Mouse (Mus musculus) CH12.LX (cell line): ENCODE results near the gene Pdzd3. TPM values are rescaled to one million over a fixed set of nuclear protein-coding genes. Genes with fewer than 3 reads are reported as not detected.

Source experiments
- DNase-seq: peaks from one replicate; pipeline ENCODE4 v3.0.0-alpha.2; 2013; ENCODE audit errors: extremely low read depth
- H3K27ac ChIP-seq: 2 replicates; pipeline ENCODE4 v1.5.1; 2012; ENCODE audit warnings: low read depth, mild to moderate bottlenecking, control low read depth, moderate library complexity; ENCODE audit not compliant: insufficient read depth
- H3K27me3 ChIP-seq: replicated peaks from 2 replicates; pipeline ENCODE3; 2012; ENCODE audit warnings: inconsistent platforms
- H3K36me3 ChIP-seq, 2 experiments: replicated peaks in 1 of 2; 2 replicates each; pipeline versions ENCODE3 to v1.6.1; 2012; ENCODE audit warnings: inconsistent platforms in 1 of 2, low read length in 1 of 2, mild to moderate bottlenecking in 1 of 2, mixed read lengths in 1 of 2, moderate library complexity in 1 of 2; ENCODE audit not compliant: control insufficient read depth in 1 of 2, insufficient read depth in 1 of 2
- H3K4me1 ChIP-seq, 2 experiments: 2 replicates each; pipeline ENCODE4 v1.6.1; 2012; ENCODE audit warnings: inconsistent platforms in 1 of 2, moderate library complexity in 1 of 2; ENCODE audit not compliant: insufficient read depth in 2 of 2, control insufficient read depth in 1 of 2
- H3K4me2 ChIP-seq: 2 replicates; pipeline ENCODE4 v1.6.1; 2012; ENCODE audit warnings: low read depth, mild to moderate bottlenecking, control low read depth; ENCODE audit not compliant: poor library complexity, insufficient read depth, severe bottlenecking
- H3K4me3 ChIP-seq, 3 experiments: fragments of 150-350 bp in 1 of 3; sonication (generic) in 1 of 3; replicated peaks in 1 of 3; 2 replicates each; pipeline versions ENCODE3 to v1.5.1; 2011 to 2012; ENCODE audit warnings: low read depth in 2 of 3, low read length in 2 of 3, mild to moderate bottlenecking in 2 of 3, moderate library complexity in 2 of 3, control low read depth in 1 of 3, improper control_type of control experiment in 1 of 3, inconsistent platforms in 1 of 3, mixed read lengths in 1 of 3; ENCODE audit not compliant: poor library complexity in 1 of 3
- H3K79me2 ChIP-seq: replicated peaks from 2 replicates; pipeline ENCODE4 v1.6.1; 2012; ENCODE audit warnings: mild to moderate bottlenecking, moderate library complexity; ENCODE audit not compliant: control insufficient read depth, poor library complexity, insufficient read depth, severe bottlenecking; ENCODE audit errors: extremely low read depth
- H3K9ac ChIP-seq: 2 replicates; pipeline ENCODE4 v1.6.1; 2012; ENCODE audit warnings: low read depth, mild to moderate bottlenecking, control low read depth, moderate library complexity; ENCODE audit not compliant: insufficient read depth
- H3K9me3 ChIP-seq: replicated peaks from 2 replicates; pipeline ENCODE3; 2012; ENCODE audit warnings: low read length, inconsistent platforms, mixed read lengths
- BHLHE40 ChIP-seq: IDR thresholded peaks from 2 replicates; pipeline ENCODE4 v1.6.1; 2011; ENCODE audit warnings: mild to moderate bottlenecking, low read depth, low read length, improper control_type of control experiment
- CHD1 ChIP-seq: IDR thresholded peaks from 2 replicates; pipeline ENCODE4 v1.6.1; 2012; ENCODE audit warnings: low read depth, low read length, improper control_type of control experiment, inconsistent platforms
- CTCF ChIP-seq, 2 experiments: IDR thresholded peaks in 1 of 2; conservative IDR thresholded peaks in 1 of 2; 2 replicates each; pipeline ENCODE4 v1.5.1; 2011 to 2012; ENCODE audit warnings: low read depth in 2 of 2, low read length in 2 of 2, improper control_type of control experiment in 1 of 2, inconsistent platforms in 1 of 2, mild to moderate bottlenecking in 1 of 2, moderate library complexity in 1 of 2
- E2F4 ChIP-seq: IDR thresholded peaks from 2 replicates; pipeline ENCODE4 v1.6.1; 2011; ENCODE audit warnings: low read depth, low read length, improper control_type of control experiment; ENCODE audit not compliant: insufficient replicate concordance
- ELF1 ChIP-seq: IDR thresholded peaks from 2 replicates; pipeline ENCODE4 v1.6.1; 2014; ENCODE audit warnings: low read depth, mild to moderate bottlenecking, inconsistent platforms, low read length, improper control_type of control experiment
- EP300 ChIP-seq: IDR thresholded peaks from 2 replicates; pipeline ENCODE4 v1.6.1; 2011; ENCODE audit warnings: low read length, improper control_type of control experiment
- GABPA ChIP-seq: IDR thresholded peaks from 2 replicates; pipeline ENCODE4 v1.6.1; 2012; ENCODE audit warnings: low read depth, low read length, improper control_type of control experiment, inconsistent platforms; ENCODE audit not compliant: insufficient replicate concordance
- HCFC1 ChIP-seq: IDR thresholded peaks from 2 replicates; pipeline ENCODE4 v1.6.1; 2012; ENCODE audit warnings: low read depth, mild to moderate bottlenecking, inconsistent platforms, low read length, improper control_type of control experiment
- JUND ChIP-seq: conservative IDR thresholded peaks from 2 replicates; pipeline ENCODE4 v1.6.1; 2011; ENCODE audit warnings: low read depth, low read length, improper control_type of control experiment
- KAT2A ChIP-seq: IDR thresholded peaks from 2 replicates; pipeline ENCODE4 v1.6.1; 2012; ENCODE audit warnings: low read length, improper control_type of control experiment, inconsistent platforms; ENCODE audit not compliant: insufficient replicate concordance
- MAFK ChIP-seq: IDR thresholded peaks from 2 replicates; pipeline ENCODE4 v1.6.1; 2011; ENCODE audit warnings: low read length, improper control_type of control experiment; ENCODE audit not compliant: insufficient replicate concordance
- MAZ ChIP-seq: IDR thresholded peaks from 2 replicates; pipeline ENCODE4 v1.6.1; 2012; ENCODE audit warnings: low read depth, mild to moderate bottlenecking, inconsistent platforms, low read length, improper control_type of control experiment, moderate library complexity
- MXI1 ChIP-seq: IDR thresholded peaks from 2 replicates; pipeline ENCODE4 v1.6.1; 2011; ENCODE audit warnings: mild to moderate bottlenecking, low read depth, low read length, improper control_type of control experiment
- MYC ChIP-seq: IDR thresholded peaks from 2 replicates; pipeline ENCODE4 v1.6.1; 2011; ENCODE audit warnings: low read depth, mild to moderate bottlenecking, improper control_type of control experiment, low read length
- NELFE ChIP-seq: IDR thresholded peaks from 2 replicates; pipeline ENCODE4 v1.6.1; 2011; ENCODE audit warnings: low read depth, low read length, improper control_type of control experiment
- POLR2A ChIP-seq: IDR thresholded peaks from 2 replicates; pipeline ENCODE4 v1.6.1; 2011; ENCODE audit warnings: low read depth, mild to moderate bottlenecking, improper control_type of control experiment, low read length
- SIN3A ChIP-seq: IDR thresholded peaks from 2 replicates; pipeline ENCODE4 v1.6.1; 2012; ENCODE audit warnings: low read length, improper control_type of control experiment, inconsistent platforms
- SMC3 ChIP-seq: IDR thresholded peaks from 2 replicates; pipeline ENCODE4 v1.6.1; 2011; ENCODE audit warnings: low read depth, low read length, improper control_type of control experiment
- TBP ChIP-seq: conservative IDR thresholded peaks from 2 replicates; pipeline ENCODE4 v1.6.1; 2011; ENCODE audit warnings: low read depth, low read length, improper control_type of control experiment
- UBTF ChIP-seq: IDR thresholded peaks from 2 replicates; pipeline ENCODE4 v1.6.1; 2012; ENCODE audit warnings: low read depth, mild to moderate bottlenecking, inconsistent platforms, low read length, improper control_type of control experiment, moderate library complexity
- USF2 ChIP-seq: conservative IDR thresholded peaks from 2 replicates; pipeline ENCODE4 v1.6.1; 2011; ENCODE audit warnings: low read depth, low read length, improper control_type of control experiment
- ZNF384 ChIP-seq: IDR thresholded peaks from 2 replicates; pipeline ENCODE4 v1.6.1; 2012; ENCODE audit warnings: low read depth, low read length, improper control_type of control experiment, inconsistent platforms
- dilution Hi-C: fragments of 300-500 bp; cut with MboI; formaldehyde crosslinking; loops from 2 replicates; pipeline ENCODE4 v1.14.3; 2020; ENCODE audit warnings: low sequenced_read_pairs; ENCODE audit not compliant: extremely low pct_unique_long_range_greater_than_20kb, extremely low pct_ligation_motif_present
- in situ Hi-C: fragments of 300-500 bp; cut with MboI; formaldehyde crosslinking; loops from 3 replicates; pipeline ENCODE4 v1.14.3; 2019; ENCODE audit warnings: low sequenced_read_pairs, low pct_ligation_motif_present, low pct_unique_long_range_greater_than_20kb, mixed read lengths
- polyA plus RNA-seq: library from polyadenylated mRNA; unstranded; fragments of >175 nt; gene quantifications from 2 replicates; pipeline ENCODE4 v1.2.1, GENCODE M21; 2012; ENCODE audit warnings: low read depth; ENCODE audit not compliant: insufficient read length
- total RNA-seq, 2 experiments: library from RNA; depleted of rRNA; stranded (reverse); fragments of 300-350 nt in 1 of 2; fragments of >200 nt in 1 of 2; gene quantifications; 2 replicates each; pipeline ENCODE4 v1.2.3; 2012 to 2014

Gene Pdzd3
- total and polyA plus RNA-seq, 3 experiments, result 0.09 to 0.21 (median 0.13) TPM

DNA sequence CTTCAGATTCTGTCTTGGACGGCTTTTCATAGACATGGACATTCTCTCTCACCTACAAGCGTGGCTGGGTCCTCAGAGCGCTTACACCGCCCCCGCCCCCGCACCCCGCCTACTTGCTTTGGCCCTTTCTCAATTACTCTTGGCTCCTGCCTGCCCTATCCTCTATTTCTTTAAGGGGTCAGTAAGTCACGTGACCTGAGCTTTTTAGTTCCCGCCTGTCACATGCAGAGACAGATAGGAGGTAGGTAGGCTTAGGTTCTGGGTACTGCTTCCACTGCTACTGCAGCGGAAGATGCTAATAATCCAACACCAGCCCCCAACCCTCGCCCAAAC is 37.7 kb upstream of the Pdzd3 start:
- Histone ChIP-seq H3K27me3 (no peaks in the 10 kb centered on the region), H3K9me3 (peaks cover 6% of the 10 kb centered on the region), H3K36me3 (peaks cover 23 to 68% of the 10 kb centered on the region in 2 experiments), H3K4me2 (no peak overlapping the region), H3K9ac (no peak overlapping the region), H3K79me2 (no peaks in the 10 kb centered on the region), H3K27ac (no peak overlapping the region), H3K4me3 (no peak overlapping the region), H3K4me1 (no peaks in the 10 kb centered on the region)
- no peak for TF ChIP-seq EP300
- no peak for TF ChIP-seq POLR2A
- no peak for TF ChIP-seq TBP
- no peak for TF ChIP-seq UBTF
- no peak for TF ChIP-seq USF2
- TF ChIP-seq KAT2A, result no peak
- TF ChIP-seq CTCF (conservative IDR thresholded peaks at IDR 0.05 in 1 of 2, IDR thresholded peaks at IDR 0.05 in 1 of 2; ENCODE audit: low read depth in 2 of 2, low read length in 2 of 2), result no peak
- in situ Hi-C loops, result no loop called here
- dilution Hi-C loops, result no loop called here
- no peak for DNase-seq

DNA sequence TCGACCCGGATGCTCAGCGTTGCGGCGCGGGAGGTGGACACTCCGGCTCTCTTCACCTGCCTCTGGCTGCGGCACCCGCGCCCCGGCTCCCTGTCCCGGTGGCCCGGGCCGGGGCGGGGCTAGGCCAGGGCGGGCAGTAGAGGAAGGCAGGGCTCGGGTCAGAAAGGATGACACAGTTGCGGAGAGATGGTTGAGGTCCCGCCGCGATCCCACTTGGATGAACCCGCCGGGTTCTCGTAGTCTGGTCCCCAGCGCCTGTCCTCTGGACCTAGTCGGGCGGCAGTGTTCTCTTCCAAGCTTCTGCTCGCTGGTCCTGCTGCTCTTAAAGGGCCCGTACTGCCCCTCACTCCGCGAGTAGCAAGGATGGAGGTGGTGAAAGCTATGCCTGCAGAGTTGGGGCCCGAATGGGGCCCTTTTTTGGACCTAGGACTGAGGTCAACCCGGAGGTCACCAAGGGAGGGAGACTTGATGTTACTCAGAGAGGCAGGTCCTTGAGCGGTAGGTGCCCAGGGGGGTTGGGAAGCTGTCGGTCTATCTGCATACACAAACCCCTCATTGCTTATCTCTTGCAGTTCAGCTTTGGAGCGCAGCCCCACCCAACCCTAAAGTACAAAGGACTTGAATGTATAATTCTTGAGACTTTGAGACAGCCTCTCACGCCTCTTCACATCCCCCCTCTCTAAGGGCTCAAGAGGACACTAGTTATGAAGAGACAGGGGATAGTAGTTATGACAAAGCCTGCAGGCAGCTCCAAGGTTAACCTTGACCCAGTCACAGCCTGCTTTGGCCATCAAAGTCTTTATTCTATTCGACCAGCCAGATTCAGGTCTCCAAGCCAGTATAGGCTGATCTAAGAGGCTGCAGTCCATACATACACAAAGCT is 37.0 kb upstream of the Pdzd3 start, which contains the start of gene Abcg4:
TSS of gene Abcg4 (minus strand) at position 540 of the 883 bp plus-strand sequence.
- no peak for DNase-seq
- H3K4me2 ChIP-seq, result no peak within 1 kb of the TSS
- no peaks in the 10 kb centered on the region for H3K4me1 ChIP-seq
- in situ Hi-C loops, result no loop called here
- H3K4me3 ChIP-seq, result no peak within 1 kb of the TSS
- H3K36me3 ChIP-seq, result peaks cover 22 to 65% of the 10 kb centered on the region in 2 experiments
- no peaks in the 10 kb centered on the region for H3K79me2 ChIP-seq
- H3K9ac ChIP-seq, result no peak within 1 kb of the TSS
- H3K27me3 ChIP-seq, result no peaks in the 10 kb centered on the region
- H3K9me3 ChIP-seq, result peaks cover 6% of the 10 kb centered on the region
- dilution Hi-C loops, result no loop called here
- H3K27ac ChIP-seq, result no peak within 1 kb of the TSS
- TF ChIP-seq BHLHE40 (no peak), MAZ (no peak), SIN3A (no peak), HCFC1 (no peak), CTCF (conservative IDR thresholded peaks at IDR 0.05 in 1 of 2, IDR thresholded peaks at IDR 0.05 in 1 of 2; ENCODE audit: low read depth in 2 of 2, low read length in 2 of 2) (no peak), E2F4 (no peak), MAFK (no peak), EP300 (no peak), JUND (no peak), MXI1 (no peak), NELFE (no peak), SMC3 (no peak), MYC (no peak), CHD1 (no peak), TBP (no peak), GABPA (no peak), ELF1 (no peak), ZNF384 (no peak)
